Mouse (Mus musculus) adrenal gland, adult 8-10 months (tissue): ENCODE results near the gene Bcl2l10. TPM values are rescaled to one million over a fixed set of nuclear protein-coding genes. Genes with fewer than 3 reads are reported as not detected.
A peak's percentile ranks its signal among the peaks of the same experiment; 100 is the strongest.
"Not testable (repeated sequence)": the region's sequence is repeated elsewhere in the genome, so short reads cannot be mapped to it uniquely, and the experiment has no call there.

Experiments
- DNase-seq: peaks from one replicate; pipeline ENCODE4 v3.0.0; 2022
- total RNA-seq, 4 experiments: library from RNA; stranded (reverse); gene quantifications; 2 replicates each; pipeline ENCODE4 v1.2.4; 2022

Gene Bcl2l10
- total RNA-seq, 4 experiments from 2014 or later, result 0.41 to 0.97 TPM; not detected in 2

GRCm38 (mm10) chr9:75348066-75348465 is 508 bp downstream of the Bcl2l10 start:
- DNase-seq, result peak; percentile 23

GRCm38 (mm10) chr9:75348641-75349040 is 1.1 kb downstream of the Bcl2l10 start:
- DNase-seq, result peak; percentile 25

DNA sequence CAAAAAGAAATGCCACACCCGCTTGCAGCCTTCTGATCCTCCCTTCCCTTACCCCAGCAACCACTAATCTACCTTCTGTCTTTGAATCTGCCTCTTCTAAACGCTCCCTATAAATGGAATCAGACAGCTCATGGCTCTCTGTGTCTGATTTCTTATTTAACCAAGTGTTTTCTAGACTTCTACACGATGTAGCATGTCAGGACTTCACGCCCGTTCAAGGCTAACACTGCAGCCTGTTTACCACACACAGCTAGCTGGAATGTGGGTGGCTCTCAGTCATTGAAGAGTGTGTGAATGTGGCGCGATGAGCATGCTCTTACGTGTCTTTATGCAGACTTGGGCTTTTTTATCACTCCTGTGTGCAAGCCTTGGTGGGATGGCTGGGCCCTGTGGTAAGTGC is 5.5 kb downstream of the Bcl2l10 start:
- no peak for DNase-seq

DNA sequence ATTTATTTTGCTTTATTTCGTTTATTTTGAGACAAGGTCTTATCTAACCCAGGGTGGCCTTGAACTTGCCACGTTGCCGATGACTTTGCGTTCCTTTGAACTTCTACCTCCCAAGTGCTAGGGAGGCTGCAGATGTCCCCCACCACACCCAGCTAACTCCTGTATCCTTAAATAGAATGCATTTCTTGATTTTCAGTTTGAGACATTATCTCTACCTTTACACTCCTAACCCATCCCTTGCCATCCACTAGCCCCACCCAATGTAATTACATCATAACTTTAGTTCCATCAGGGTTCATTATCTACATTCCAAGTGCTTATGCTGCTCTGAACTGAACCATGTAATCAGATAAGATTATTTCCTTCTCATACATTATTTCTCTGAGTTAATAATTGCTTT is 8.2 kb downstream of the Bcl2l10 start:
- no peak for DNase-seq

GRCm38 (mm10) chr9:75357087-75357654 is 9.6 kb downstream of the Bcl2l10 start:
- DNase-seq, result no peak

DNA sequence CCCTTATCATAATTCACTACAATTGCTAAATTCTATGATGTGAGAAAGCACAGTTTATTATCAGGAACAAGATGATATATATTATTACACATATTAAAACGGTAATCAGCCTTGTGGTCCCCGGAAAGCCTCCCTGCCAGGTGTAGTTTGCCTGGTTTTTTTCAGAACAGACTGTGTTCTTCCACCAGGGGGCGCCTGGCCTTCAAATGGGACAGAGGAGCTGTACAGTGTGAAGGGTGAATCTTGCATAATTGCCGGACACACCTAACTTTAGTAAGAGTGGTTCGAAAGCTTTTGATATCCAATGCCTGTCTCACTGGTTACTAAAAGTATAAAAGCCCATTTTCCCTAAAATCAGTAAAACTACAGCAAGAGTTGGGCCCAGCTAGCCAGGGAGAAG is 14.1 kb downstream of the Bcl2l10 start:
- DNase-seq, result peak; percentile 39

DNA sequence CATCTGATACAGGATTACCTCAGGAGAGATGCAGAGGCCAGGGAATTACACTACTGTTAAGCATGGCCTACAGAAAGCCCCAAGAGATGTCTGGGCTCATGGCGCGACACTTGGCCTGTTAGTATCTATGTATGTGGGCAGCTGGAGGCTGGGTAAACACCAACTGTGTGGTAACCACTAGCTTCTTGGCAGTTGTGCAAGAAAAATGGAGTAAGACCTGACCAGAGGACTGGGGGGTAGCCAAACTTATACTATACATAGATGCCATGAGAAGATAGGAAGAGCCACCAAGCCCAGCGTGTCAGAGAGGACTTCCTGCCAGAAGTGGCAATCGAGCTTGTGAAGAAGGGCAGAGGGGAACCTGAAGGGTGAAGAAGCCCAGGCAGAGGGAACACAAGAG is 14.6 kb downstream of the Bcl2l10 start:
- no peak for DNase-seq

DNA sequence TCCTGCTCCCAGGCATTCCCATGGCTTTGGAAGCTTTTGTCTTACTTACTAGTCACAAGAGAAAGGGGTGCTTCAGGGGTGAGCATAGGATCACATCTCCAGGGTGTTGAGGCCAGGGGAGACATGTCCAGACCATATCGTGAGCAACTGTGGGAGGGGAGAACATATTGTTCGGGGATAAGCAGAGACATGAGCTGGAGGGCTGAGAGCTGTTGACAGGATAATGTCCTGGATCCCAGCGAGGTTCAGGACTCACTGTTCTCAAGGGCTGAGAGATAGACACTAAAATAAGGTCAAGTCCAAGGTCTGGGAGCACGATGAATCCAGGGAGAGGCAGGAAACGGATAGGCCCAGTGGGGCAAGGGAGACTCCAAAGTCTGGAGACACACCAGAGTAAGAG is 15.4 kb downstream of the Bcl2l10 start:
- DNase-seq, result peak; percentile 39

DNA sequence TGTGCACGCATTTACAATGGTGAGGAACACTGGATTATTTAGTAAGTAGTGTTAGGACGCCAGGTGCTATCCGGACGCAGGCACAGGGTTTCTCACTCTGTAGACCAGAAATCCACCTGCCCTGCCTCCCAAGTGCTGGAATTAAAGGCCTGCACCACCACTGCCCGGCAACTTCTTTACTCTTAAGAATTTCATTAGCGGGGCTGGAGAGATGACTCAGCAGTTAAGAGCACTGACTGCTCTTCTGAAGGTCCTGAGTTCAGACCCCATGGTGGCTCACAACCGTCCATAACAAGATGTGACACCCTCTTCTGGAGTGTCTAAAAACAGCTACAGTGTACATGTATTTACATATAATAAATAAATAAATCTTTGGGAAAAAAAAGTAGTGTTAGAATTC is 16.1 kb downstream of the Bcl2l10 start:
- not testable (repeated sequence) for DNase-seq

DNA sequence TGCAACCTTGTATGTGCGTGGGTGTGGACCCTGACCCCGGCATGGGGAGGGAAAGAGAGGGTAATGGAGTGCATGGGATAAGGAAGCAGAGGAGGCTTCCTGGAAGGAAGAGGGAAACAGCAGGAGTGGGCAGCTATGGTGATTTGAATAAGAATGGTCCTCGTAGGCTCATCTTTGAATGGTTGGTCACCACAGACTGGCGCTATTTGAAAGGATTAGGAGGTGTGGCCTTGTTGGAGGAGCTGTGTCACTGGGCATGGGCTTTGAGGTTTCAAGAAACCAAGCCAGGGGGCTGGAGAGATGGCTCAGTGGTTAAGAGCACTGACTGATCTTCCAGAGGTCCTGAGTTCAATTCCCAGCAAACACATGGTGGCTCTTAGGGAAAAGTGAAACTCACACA is 17.6 kb downstream of the Bcl2l10 start:
- DNase-seq, result no peak

DNA sequence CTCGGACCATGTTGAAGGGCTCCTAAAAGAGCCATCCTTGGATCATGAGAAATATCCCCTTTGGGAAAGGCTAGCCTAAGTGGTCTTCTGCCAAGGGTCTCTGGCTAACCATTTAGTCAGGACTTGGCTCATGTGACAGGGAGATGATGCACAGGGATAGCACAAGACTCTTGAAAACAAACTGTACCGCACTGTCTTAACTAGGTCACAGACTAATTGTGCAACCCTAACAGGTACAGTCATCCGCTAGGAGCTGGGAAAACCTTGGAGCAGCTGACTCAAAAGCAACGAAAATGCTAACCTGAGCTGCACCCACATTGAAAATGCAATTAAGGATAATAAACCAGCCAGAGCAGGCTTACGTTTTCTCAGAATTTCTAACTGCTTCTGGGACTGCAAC is 18.6 kb downstream of the Bcl2l10 start:
- DNase-seq, result peak; percentile 41

DNA sequence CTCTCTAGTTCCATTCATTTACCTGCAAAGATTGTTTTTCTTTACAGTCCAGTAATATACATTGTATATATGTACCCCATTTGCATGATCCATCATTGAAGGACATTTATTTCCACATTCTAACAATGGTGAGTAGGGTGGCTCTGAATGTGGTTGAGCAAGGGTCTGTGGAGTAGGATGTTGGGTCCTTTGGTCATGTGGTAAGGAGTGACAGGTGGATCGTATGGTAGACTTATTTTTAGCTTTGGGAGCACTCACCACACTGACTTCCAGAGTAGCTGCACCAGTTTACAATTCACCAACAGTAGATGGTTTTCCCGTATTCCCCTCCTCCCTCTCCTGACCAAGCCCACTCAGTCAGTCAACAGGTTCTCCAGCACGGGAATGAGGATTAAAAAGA is 21.2 kb downstream of the Bcl2l10 start:
- no peak for DNase-seq

DNA sequence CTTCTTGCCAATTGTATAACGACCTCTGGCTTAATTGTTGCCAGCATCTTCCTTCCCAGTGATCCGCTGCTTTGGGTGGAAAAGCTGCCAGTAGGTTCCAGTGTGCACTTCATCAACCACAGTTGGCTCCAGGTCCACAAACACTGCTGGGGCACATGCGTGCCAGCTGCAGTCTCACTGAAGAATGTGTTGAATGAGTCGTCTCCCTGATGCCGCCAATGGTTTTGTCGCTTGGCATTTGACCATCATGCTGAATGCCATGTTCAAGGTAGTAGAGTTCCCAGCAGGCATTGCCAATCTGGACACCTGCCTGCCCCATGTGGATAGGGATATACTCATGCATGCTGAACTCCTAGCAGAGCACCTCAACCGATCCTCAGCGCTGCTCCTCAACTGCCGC is 28.0 kb downstream of the Bcl2l10 start:
- no peak for DNase-seq

DNA sequence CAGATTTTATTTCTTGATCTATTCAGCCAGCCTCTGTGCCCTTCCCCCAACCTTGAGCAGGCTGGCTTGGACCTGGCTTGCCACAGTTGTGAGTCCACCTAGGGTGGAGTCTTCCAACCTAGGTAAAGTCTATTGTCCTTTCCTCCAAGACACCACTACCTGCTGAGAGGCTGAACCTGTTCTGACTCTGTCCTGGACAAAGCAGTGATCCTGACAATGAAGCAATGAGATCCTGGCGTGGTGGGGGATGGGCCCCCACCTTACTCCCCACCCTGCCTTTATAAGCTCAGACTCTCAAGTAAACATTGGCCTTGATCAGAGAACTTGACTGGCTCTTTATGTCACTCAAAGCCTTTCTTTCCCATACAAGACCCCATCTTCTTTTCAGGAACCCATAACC is 28.9 kb downstream of the Bcl2l10 start:
- no peak for DNase-seq

- no peak for DNase-seq
These were observed 31.2 kb downstream of the Bcl2l10 start for GRCm38 (mm10) chr9:75378774-75379173.

DNA sequence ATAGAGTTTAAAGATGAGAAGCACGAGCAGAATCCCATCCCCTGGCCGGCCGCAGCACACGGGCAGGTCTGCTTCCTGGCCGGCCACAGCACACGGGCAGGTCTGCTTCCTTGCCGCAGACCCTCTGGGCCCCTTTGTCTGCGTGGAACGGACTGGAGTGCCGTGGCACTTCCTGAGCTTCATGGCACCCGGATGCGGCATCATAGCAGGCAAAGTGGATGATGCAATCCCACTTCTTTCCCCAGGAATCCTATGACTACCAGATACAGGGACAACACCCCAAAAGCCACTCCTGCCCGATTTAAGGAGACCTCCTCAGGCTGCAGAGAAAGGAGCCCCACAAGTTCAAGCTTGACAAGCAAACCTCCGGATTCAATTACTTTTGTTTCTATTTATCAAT is 35.3 kb downstream of the Bcl2l10 start:
- no peak for DNase-seq

DNA sequence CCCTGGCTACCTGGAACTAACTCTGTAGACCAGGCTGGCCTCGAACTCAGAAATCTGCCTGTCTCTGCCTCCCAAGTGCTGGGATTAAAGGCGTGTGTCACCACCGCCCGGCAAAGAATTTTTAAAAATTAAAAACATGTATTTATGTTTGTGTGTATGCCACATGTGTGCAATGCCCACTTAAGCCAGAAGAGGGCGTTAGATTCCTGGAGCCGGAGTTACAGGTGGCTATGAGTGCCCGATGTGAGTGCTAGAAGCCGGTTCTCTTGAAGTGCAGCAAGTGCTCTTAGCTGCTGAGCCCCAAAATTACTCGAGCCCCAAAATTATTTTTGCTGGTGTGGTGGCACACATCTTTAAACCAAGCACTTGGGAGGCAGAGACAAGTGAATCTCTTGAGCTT is 36.2 kb downstream of the Bcl2l10 start:
- DNase-seq, result no peak

- DNase-seq, result no peak
These were observed 36.9 kb downstream of the Bcl2l10 start for GRCm38 (mm10) chr9:75384337-75384962.

GRCm38 (mm10) chr9:75385218-75385974 is 37.8 kb downstream of the Bcl2l10 start:
- no peak for DNase-seq

- DNase-seq, result no peak
These were observed 45.7 kb downstream of the Bcl2l10 start for GRCm38 (mm10) chr9:75393251-75393650.

- no peak for DNase-seq
These were observed 48.4 kb downstream of the Bcl2l10 start for GRCm38 (mm10) chr9:75395971-75396370.

GRCm38 (mm10) chr9:75399069-75399468 is 51.5 kb downstream of the Bcl2l10 start:
- DNase-seq, result no peak

DNA sequence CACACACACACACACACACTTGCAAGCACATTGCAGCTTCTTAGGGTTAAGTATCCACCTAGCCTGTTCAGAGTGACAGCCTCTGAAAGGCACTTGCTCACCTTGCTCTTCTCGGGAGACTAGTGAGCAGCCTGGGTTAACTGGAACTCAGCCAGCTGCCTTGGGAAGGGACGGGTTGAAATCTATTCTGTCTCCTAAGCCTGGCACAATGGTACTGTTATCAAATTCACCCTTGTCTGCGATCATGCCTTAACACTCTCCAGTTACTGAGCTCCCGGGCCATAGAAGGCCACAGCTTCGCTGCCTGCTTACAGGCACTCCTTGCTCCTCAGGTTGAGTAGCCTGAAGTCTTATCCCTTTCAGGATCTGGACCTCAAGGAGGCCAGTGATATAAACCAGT is 53.1 kb downstream of the Bcl2l10 start:
- no peak for DNase-seq
